Mouse (Mus musculus) ES-E14 (cell line): Measurements from ENCODE around the gene Coa4. TPM values are rescaled to one million over a fixed set of nuclear protein-coding genes. Genes with fewer than 3 reads are reported as not detected.

Experiments used
- DNase-seq: peaks from one replicate; pipeline ENCODE4 v3.0.0-alpha.2; 2013; ENCODE audit warnings: low read depth, low spot score
- H3K27ac ChIP-seq: 2 replicates; pipeline ENCODE4 v1.5.1; 2012; ENCODE audit warnings: low read depth, mild to moderate bottlenecking, low read length, moderate library complexity, mixed read lengths; ENCODE audit not compliant: poor library complexity, insufficient read depth, severe bottlenecking
- H3K36me3 ChIP-seq: 2 replicates; pipeline ENCODE4 v1.6.1; 2012; ENCODE audit warnings: mild to moderate bottlenecking, low read length, moderate library complexity, mixed read lengths; ENCODE audit not compliant: control insufficient read depth, poor library complexity, insufficient read depth, severe bottlenecking
- H3K4me1 ChIP-seq, 2 experiments: fragments of 150-350 bp in 1 of 2; sonication (generic) in 1 of 2; 2 replicates each; pipeline ENCODE4 v1.6.1; 2012; ENCODE audit warnings: low read length in 2 of 2, mild to moderate bottlenecking in 1 of 2, mixed read lengths in 1 of 2; ENCODE audit not compliant: control insufficient read depth in 2 of 2, insufficient read depth in 2 of 2, poor library complexity in 1 of 2
- H3K4me3 ChIP-seq, 2 experiments: fragments of 150-350 bp in 1 of 2; sonication (generic) in 1 of 2; 2 replicates each; pipeline ENCODE4 v1.5.1; 2012; ENCODE audit warnings: low read length in 2 of 2, low read depth in 1 of 2, mild to moderate bottlenecking in 1 of 2, mixed read lengths in 1 of 2; ENCODE audit not compliant: insufficient read depth in 1 of 2, poor library complexity in 1 of 2, severe bottlenecking in 1 of 2
- H3K9ac ChIP-seq: 2 replicates; pipeline ENCODE4 v1.6.1; 2012; ENCODE audit warnings: low read depth, mild to moderate bottlenecking, low read length, mixed read lengths; ENCODE audit not compliant: poor library complexity, insufficient read depth, severe bottlenecking
- H3K9me3 ChIP-seq: fragments of 150-350 bp; sonication (generic); 2 replicates; pipeline ENCODE4 v1.6.1; 2012; ENCODE audit warnings: low read depth, mild to moderate bottlenecking, low read length; ENCODE audit not compliant: control insufficient read depth, insufficient read depth
- CHD2 ChIP-seq: IDR thresholded peaks from 2 replicates; pipeline ENCODE4 v1.6.1; 2014; ENCODE audit warnings: mild to moderate bottlenecking, low read depth, low read length, inconsistent platforms
- HCFC1 ChIP-seq: IDR thresholded peaks from 2 replicates; pipeline ENCODE4 v1.6.1; 2012; ENCODE audit warnings: low read length, inconsistent platforms, borderline replicate concordance; ENCODE audit not compliant: insufficient read depth
- MAFK ChIP-seq: IDR thresholded peaks from 2 replicates; pipeline ENCODE4 v1.6.1; 2014; ENCODE audit warnings: mild to moderate bottlenecking, low read depth, low read length, inconsistent platforms; ENCODE audit not compliant: insufficient read depth
- ZC3H11A ChIP-seq: IDR thresholded peaks from 2 replicates; pipeline ENCODE4 v1.6.1; 2012; ENCODE audit warnings: low read depth, mild to moderate bottlenecking, inconsistent platforms, low read length, borderline replicate concordance
- ZNF384 ChIP-seq: IDR thresholded peaks from 2 replicates; pipeline ENCODE4 v1.6.1; 2012; ENCODE audit warnings: low read depth, low read length, inconsistent platforms
- in situ Hi-C, 2 experiments: fragments of 600-800 bp; cut with MboI; formaldehyde crosslinking; loops; one replicate each; pipeline ENCODE4 v1.15.1; 2025; ENCODE audit warnings: low sequenced_read_pairs in 2 of 2, inconsistent platforms in 1 of 2; ENCODE audit not compliant: unreplicated experiment in 2 of 2
- total RNA-seq: library from RNA; depleted of rRNA; stranded (reverse); fragments of 300-350 nt; gene quantifications from 2 replicates; pipeline ENCODE4 v1.2.3, GENCODE M21; 2012

Coa4 gene
- total RNA-seq, 1 experiment = 14.6 TPM

DNA sequence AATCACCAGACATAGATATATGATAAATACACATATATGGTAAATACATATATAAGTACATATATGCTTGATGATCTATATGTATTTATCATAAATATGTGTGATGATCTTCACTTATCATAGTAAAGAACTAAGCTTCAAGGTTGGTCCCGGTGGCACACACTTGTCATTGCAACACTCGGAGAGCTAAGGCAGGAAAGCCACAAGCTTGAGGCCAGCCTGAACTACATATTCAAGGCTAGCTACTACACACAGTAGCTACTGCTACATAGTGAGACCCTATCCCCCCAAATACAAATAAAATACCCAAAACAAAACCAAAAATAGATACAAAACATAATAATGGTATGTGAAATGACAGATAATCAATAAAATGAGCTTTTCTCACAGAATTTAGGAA, 1.0 kb upstream of the Coa4 start:
- in situ Hi-C loops = no loop called here
- Histone ChIP-seq H3K4me1 (peaks cover 2% of the 10 kb centered on the region in 2 experiments; a peak in 2 of 4 replicates), H3K36me3 (peaks cover 6% of the 10 kb centered on the region; the same call in 1 of the 2 replicates), H3K27ac (no peak overlapping the region), H3K9me3 (no peaks in the 10 kb centered on the region), H3K9ac (no peak overlapping the region), H3K4me3 (peak overlapping the region in 1 of 2 experiments; percentile 91; a peak in 1 of 4 replicates)
- DNase-seq = no peak
- no peak for TF ChIP-seq HCFC1

- H3K9ac ChIP-seq = peak overlapping the region; percentile 44; the same call in 1 of the 2 replicates
- in situ Hi-C loops = no loop called here
- no peak for TF ChIP-seq HCFC1
- TF ChIP-seq CHD2 = no peak
- TF ChIP-seq ZC3H11A = no peak
- no peak for TF ChIP-seq ZNF384
- no peak for TF ChIP-seq MAFK
- peak overlapping the region; percentile 58 to 95 for H3K4me3 ChIP-seq
- peaks cover 0 to 2% of the 10 kb centered on the region in 2 experiments; a peak in 1 of 4 replicates for H3K4me1 ChIP-seq
- peaks cover 6% of the 10 kb centered on the region; the same call in 1 of the 2 replicates for H3K36me3 ChIP-seq
- no peak overlapping the region for H3K27ac ChIP-seq
- no peak for DNase-seq
- H3K9me3 ChIP-seq = no peaks in the 10 kb centered on the region
Measured at GRCm38 (mm10) chr7:100537519-100537902, 640 bp downstream of the Coa4 start.

DNA sequence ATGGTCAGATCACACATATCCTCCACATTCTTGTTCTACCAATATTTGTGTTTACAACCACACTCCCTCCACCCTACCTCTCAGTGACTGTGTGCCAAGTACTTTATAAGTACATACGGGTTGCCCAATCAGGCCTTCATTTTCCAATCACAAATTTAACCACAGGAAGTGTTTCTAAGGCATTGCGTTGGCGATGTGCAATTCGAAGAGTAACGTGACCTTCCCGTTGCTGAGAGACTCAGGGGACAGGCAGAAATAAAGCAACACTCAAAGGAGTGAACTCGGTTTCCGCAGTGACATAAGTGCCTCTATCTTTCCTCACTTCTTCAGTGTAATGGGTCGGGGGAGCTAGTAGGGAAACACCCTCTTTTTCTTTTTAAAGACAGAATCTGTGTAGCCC, 2.6 kb downstream of the Coa4 start:
- Histone ChIP-seq H3K36me3 (peaks cover 6% of the 10 kb centered on the region; the same call in 1 of the 2 replicates), H3K9me3 (no peaks in the 10 kb centered on the region), H3K27ac (no peak overlapping the region), H3K9ac (no peak overlapping the region), H3K4me1 (peaks cover 0 to 2% of the 10 kb centered on the region in 2 experiments; a peak in 1 of 4 replicates), H3K4me3 (no peak overlapping the region)
- in situ Hi-C loops = no loop called here
- no peak for TF ChIP-seq MAFK
- no peak for TF ChIP-seq CHD2
- no peak for TF ChIP-seq HCFC1
- no peak for TF ChIP-seq ZC3H11A
- no peak for TF ChIP-seq ZNF384
- no peak for DNase-seq

- in situ Hi-C loops = no loop called here
- no peaks in the 10 kb centered on the region for H3K9me3 ChIP-seq
- TF ChIP-seq ZC3H11A (no peak), HCFC1 (no peak), CHD2 (no peak), MAFK (no peak), ZNF384 (no peak)
Measured at GRCm38 (mm10) chr7:100544437-100544836, 7.6 kb downstream of the Coa4 start.

DNA sequence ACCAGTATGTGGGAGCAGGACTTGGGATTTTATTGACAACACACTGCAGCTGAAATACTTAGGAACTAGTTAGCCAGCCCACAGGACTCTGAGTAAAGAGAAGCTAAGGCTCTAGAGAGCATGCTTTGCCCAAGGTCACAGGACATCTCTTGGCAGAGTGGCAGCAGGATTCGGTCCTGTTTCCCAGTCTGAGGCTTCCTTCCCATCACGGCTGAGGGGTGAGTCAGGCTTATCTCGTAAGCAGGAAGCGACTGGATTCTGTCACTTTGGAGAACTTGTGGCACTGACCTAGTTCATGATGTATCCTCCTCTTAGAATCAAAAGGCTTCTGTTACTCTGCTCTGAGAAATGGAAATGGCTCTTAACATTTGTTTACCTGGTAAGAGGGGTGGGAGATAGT, 10.8 kb downstream of the Coa4 start:
- no peak for DNase-seq
- TF ChIP-seq ZNF384 (no peak), ZC3H11A (no peak), MAFK (no peak), HCFC1 (no peak), CHD2 (no peak)
- Histone ChIP-seq H3K4me3 (no peak overlapping the region), H3K27ac (no peak overlapping the region), H3K9me3 (no peaks in the 10 kb centered on the region), H3K9ac (no peak overlapping the region), H3K36me3 (no peaks in the 10 kb centered on the region), H3K4me1 (no peaks in the 10 kb centered on the region)
- in situ Hi-C loops = no loop called here

More at GRCm38 (mm10) chr7:100544437-100544836, 7.6 kb downstream of the Coa4 start:
- Histone ChIP-seq H3K36me3 (peaks cover 2% of the 10 kb centered on the region; the same call in 1 of the 2 replicates), H3K27ac (no peak overlapping the region), H3K4me3 (no peak overlapping the region), H3K4me1 (no peaks in the 10 kb centered on the region), H3K9ac (no peak overlapping the region)
- DNase-seq = no peak
